Mouse (Mus musculus): ENCODE measurements around the gene Trpc3. TPM values are rescaled to one million over a fixed set of nuclear protein-coding genes. Genes with fewer than 3 reads are reported as not detected.
"Not testable (repeated sequence)": the region's sequence is repeated elsewhere in the genome, so short reads cannot be mapped to it uniquely, and the experiment has no call there.

The Trpc3 gene
- polyA plus RNA-seq, 1 experiment from 2014 or later: 0.28 TPM

GRCm38 (mm10) chr3:36667814-36668213 lies 22.2 kb downstream of the Trpc3 start:
- no peak overlapping the region for H3K4me3 ChIP-seq (ENCODE audit: low read depth, low read length)
- H3K9ac ChIP-seq (ENCODE audit: low read depth, low read length): no peak overlapping the region
- H3K9me3 ChIP-seq (replicated peaks; ENCODE audit: control insufficient read depth, low read length): no peaks in the 10 kb centered on the region
- no peak for ATAC-seq (ENCODE audit: low read depth)
- H3K4me2 ChIP-seq (ENCODE audit: low read depth, low read length): no peak overlapping the region
- H3K4me1 ChIP-seq (ENCODE audit: control insufficient read depth, low read depth, low read length): no peaks in the 10 kb centered on the region
- H3K27me3 ChIP-seq (ENCODE audit: control insufficient read depth, insufficient read depth, low read depth, low read length): no peaks in the 10 kb centered on the region
- no peaks in the 10 kb centered on the region for H3K36me3 ChIP-seq (ENCODE audit: control insufficient read depth, insufficient read depth)
- 77% methylated on average over 6 of the region's 6 CpGs for WGBS (ENCODE audit: insufficient replicate concordance)
- H3K27ac ChIP-seq (ENCODE audit: low read length): no peak overlapping the region

GRCm38 (mm10) chr3:36645245-36645559 lies 44.8 kb downstream of the Trpc3 start:
- H3K9ac ChIP-seq (ENCODE audit: low read depth, low read length); ATAC-seq (ENCODE audit: low read depth); H3K4me2 ChIP-seq (ENCODE audit: low read depth, low read length); H3K9me3 ChIP-seq (replicated peaks; ENCODE audit: control insufficient read depth, low read length); H3K4me3 ChIP-seq (ENCODE audit: low read depth, low read length); H3K27ac ChIP-seq (ENCODE audit: low read length); H3K36me3 ChIP-seq (ENCODE audit: control insufficient read depth, insufficient read depth); H3K4me1 ChIP-seq (ENCODE audit: control insufficient read depth, low read depth, low read length); H3K27me3 ChIP-seq (ENCODE audit: control insufficient read depth, insufficient read depth, low read depth, low read length): not testable (repeated sequence)

- H3K36me3 ChIP-seq (ENCODE audit: control insufficient read depth, insufficient read depth): no peaks in the 10 kb centered on the region
- H3K4me2 ChIP-seq (ENCODE audit: low read depth, low read length): no peak overlapping the region
- H3K27ac ChIP-seq (ENCODE audit: low read length): no peak overlapping the region
- H3K4me3 ChIP-seq (ENCODE audit: low read depth, low read length): no peak overlapping the region
- ATAC-seq (ENCODE audit: low read depth): peak; percentile 54; the same call in 1 of the 2 replicates
- H3K9me3 ChIP-seq (replicated peaks; ENCODE audit: control insufficient read depth, low read length): no peaks in the 10 kb centered on the region
- WGBS (ENCODE audit: insufficient replicate concordance): 56% methylated on average over 3 of the region's 3 CpGs
- H3K4me1 ChIP-seq (ENCODE audit: control insufficient read depth, low read depth, low read length): no peaks in the 10 kb centered on the region
- no peaks in the 10 kb centered on the region for H3K27me3 ChIP-seq (ENCODE audit: control insufficient read depth, insufficient read depth, low read depth, low read length)
- no peak overlapping the region for H3K9ac ChIP-seq (ENCODE audit: low read depth, low read length)
These were observed 45.3 kb downstream of the Trpc3 start for GRCm38 (mm10) chr3:36644554-36645244.

GRCm38 (mm10) chr3:36643354-36643753 lies 46.6 kb downstream of the Trpc3 start:
- no peak overlapping the region for H3K4me2 ChIP-seq (ENCODE audit: low read depth, low read length)
- no peak for ATAC-seq (ENCODE audit: low read depth)
- H3K27ac ChIP-seq (ENCODE audit: low read length): no peak overlapping the region
- H3K27me3 ChIP-seq (ENCODE audit: control insufficient read depth, insufficient read depth, low read depth, low read length): no peaks in the 10 kb centered on the region
- H3K4me3 ChIP-seq (ENCODE audit: low read depth, low read length): no peak overlapping the region
- H3K9ac ChIP-seq (ENCODE audit: low read depth, low read length): no peak overlapping the region
- no peaks in the 10 kb centered on the region for H3K36me3 ChIP-seq (ENCODE audit: control insufficient read depth, insufficient read depth)
- 65% methylated on average over 3 of the region's 3 CpGs for WGBS (ENCODE audit: insufficient replicate concordance)
- no peaks in the 10 kb centered on the region for H3K4me1 ChIP-seq (ENCODE audit: control insufficient read depth, low read depth, low read length)
- H3K9me3 ChIP-seq (replicated peaks; ENCODE audit: control insufficient read depth, low read length): no peaks in the 10 kb centered on the region

GRCm38 (mm10) chr3:36642736-36643135 lies 47.2 kb downstream of the Trpc3 start:
- WGBS (ENCODE audit: insufficient replicate concordance): 55% methylated on average over 13 of the region's 13 CpGs
- Histone ChIP-seq H3K9me3 (replicated peaks; ENCODE audit: control insufficient read depth, low read length) (no peaks in the 10 kb centered on the region), H3K4me3 (ENCODE audit: low read depth, low read length) (no peak overlapping the region), H3K4me1 (ENCODE audit: control insufficient read depth, low read depth, low read length) (no peaks in the 10 kb centered on the region), H3K4me2 (ENCODE audit: low read depth, low read length) (no peak overlapping the region), H3K27me3 (ENCODE audit: control insufficient read depth, insufficient read depth, low read depth, low read length) (no peaks in the 10 kb centered on the region), H3K36me3 (ENCODE audit: control insufficient read depth, insufficient read depth) (no peaks in the 10 kb centered on the region), H3K27ac (ENCODE audit: low read length) (no peak overlapping the region), H3K9ac (ENCODE audit: low read depth, low read length) (no peak overlapping the region)
- ATAC-seq (ENCODE audit: low read depth): no peak

GRCm38 (mm10) chr3:36640787-36641186 lies 49.2 kb downstream of the Trpc3 start:
- Histone ChIP-seq H3K4me3 (ENCODE audit: low read depth, low read length) (no peak overlapping the region), H3K27me3 (ENCODE audit: control insufficient read depth, insufficient read depth, low read depth, low read length) (no peaks in the 10 kb centered on the region), H3K4me2 (ENCODE audit: low read depth, low read length) (no peak overlapping the region), H3K9ac (ENCODE audit: low read depth, low read length) (no peak overlapping the region), H3K9me3 (replicated peaks; ENCODE audit: control insufficient read depth, low read length) (no peaks in the 10 kb centered on the region), H3K4me1 (ENCODE audit: control insufficient read depth, low read depth, low read length) (no peaks in the 10 kb centered on the region), H3K36me3 (ENCODE audit: control insufficient read depth, insufficient read depth) (no peaks in the 10 kb centered on the region), H3K27ac (ENCODE audit: low read length) (no peak overlapping the region)
- no peak for ATAC-seq (ENCODE audit: low read depth)
- 57% methylated on average over 2 of the region's 2 CpGs for WGBS (ENCODE audit: insufficient replicate concordance)

- Histone ChIP-seq H3K4me1 (ENCODE audit: control insufficient read depth, low read depth, low read length) (no peaks in the 10 kb centered on the region), H3K4me2 (ENCODE audit: low read depth, low read length) (no peak overlapping the region), H3K36me3 (ENCODE audit: control insufficient read depth, insufficient read depth) (no peaks in the 10 kb centered on the region), H3K9me3 (replicated peaks; ENCODE audit: control insufficient read depth, low read length) (no peaks in the 10 kb centered on the region), H3K4me3 (ENCODE audit: low read depth, low read length) (no peak overlapping the region), H3K27ac (ENCODE audit: low read length) (no peak overlapping the region), H3K9ac (ENCODE audit: low read depth, low read length) (no peak overlapping the region), H3K27me3 (ENCODE audit: control insufficient read depth, insufficient read depth, low read depth, low read length) (no peaks in the 10 kb centered on the region)
- 18% methylated on average over 4 of the region's 4 CpGs for WGBS (ENCODE audit: insufficient replicate concordance)
- no peak for ATAC-seq (ENCODE audit: low read depth)
These were observed 54.5 kb downstream of the Trpc3 start for GRCm38 (mm10) chr3:36635449-36635848.

GRCm38 (mm10) chr3:36626803-36627202 lies 63.2 kb downstream of the Trpc3 start:
- 53% methylated on average over 2 of the region's 2 CpGs for WGBS (ENCODE audit: insufficient replicate concordance)
- Histone ChIP-seq H3K27me3 (ENCODE audit: control insufficient read depth, insufficient read depth, low read depth, low read length) (no peaks in the 10 kb centered on the region), H3K9me3 (replicated peaks; ENCODE audit: control insufficient read depth, low read length) (no peaks in the 10 kb centered on the region), H3K27ac (ENCODE audit: low read length) (no peak overlapping the region), H3K4me2 (ENCODE audit: low read depth, low read length) (no peak overlapping the region), H3K4me1 (ENCODE audit: control insufficient read depth, low read depth, low read length) (no peaks in the 10 kb centered on the region), H3K4me3 (ENCODE audit: low read depth, low read length) (no peak overlapping the region), H3K36me3 (ENCODE audit: control insufficient read depth, insufficient read depth) (no peaks in the 10 kb centered on the region), H3K9ac (ENCODE audit: low read depth, low read length) (no peak overlapping the region)
- ATAC-seq (ENCODE audit: low read depth): no peak

GRCm38 (mm10) chr3:36618181-36618580 lies 71.8 kb downstream of the Trpc3 start:
- Histone ChIP-seq H3K36me3 (ENCODE audit: control insufficient read depth, insufficient read depth) (no peaks in the 10 kb centered on the region), H3K4me2 (ENCODE audit: low read depth, low read length) (no peak overlapping the region), H3K27ac (ENCODE audit: low read length) (no peak overlapping the region; the same call in 1 of the 2 replicates), H3K4me1 (ENCODE audit: control insufficient read depth, low read depth, low read length) (peaks cover 5% of the 10 kb centered on the region), H3K4me3 (ENCODE audit: low read depth, low read length) (no peak overlapping the region), H3K9ac (ENCODE audit: low read depth, low read length) (no peak overlapping the region), H3K9me3 (replicated peaks; ENCODE audit: control insufficient read depth, low read length) (no peaks in the 10 kb centered on the region), H3K27me3 (ENCODE audit: control insufficient read depth, insufficient read depth, low read depth, low read length) (no peaks in the 10 kb centered on the region)
- WGBS (ENCODE audit: insufficient replicate concordance): 60% methylated on average over 7 of the region's 7 CpGs
- ATAC-seq (ENCODE audit: low read depth): no peak
